Mouse (Mus musculus) bone marrow macrophage, adult 2 months (primary cell): ENCODE results near the gene Adora3. TPM values are rescaled to one million over a fixed set of nuclear protein-coding genes. Genes with fewer than 3 reads are reported as not detected.

Experiments used
- H3K27ac ChIP-seq: 2 replicates; pipeline ENCODE4 v1.5.1; 2012; ENCODE audit warnings: low read depth, low read length; ENCODE audit not compliant: insufficient read depth
- H3K4me1 ChIP-seq: 2 replicates; pipeline ENCODE4 v1.6.1; 2012; ENCODE audit warnings: low read length; ENCODE audit not compliant: control insufficient read depth, insufficient read depth
- H3K4me3 ChIP-seq: 2 replicates; pipeline ENCODE4 v1.5.1; 2012; ENCODE audit warnings: mild to moderate bottlenecking, low read length, moderate library complexity; ENCODE audit not compliant: insufficient read depth
- CTCF ChIP-seq: IDR thresholded peaks from 2 replicates; pipeline ENCODE4 v1.5.1; 2012; ENCODE audit warnings: low read depth, mild to moderate bottlenecking, low read length, moderate library complexity
- POLR2A ChIP-seq: IDR thresholded peaks from 2 replicates; pipeline ENCODE4 v1.6.1; 2012; ENCODE audit warnings: mild to moderate bottlenecking, low read depth, low read length, borderline replicate concordance
- polyA plus RNA-seq: library from polyadenylated mRNA; stranded (reverse); fragments of >200 nt; gene quantifications from 2 replicates; pipeline ENCODE4 v1.2.4, GENCODE M21; 2012; ENCODE audit not compliant: missing spikeins, insufficient read depth, insufficient read length

Adora3 gene
- polyA plus RNA-seq, 1 experiment: 2.7 TPM

DNA sequence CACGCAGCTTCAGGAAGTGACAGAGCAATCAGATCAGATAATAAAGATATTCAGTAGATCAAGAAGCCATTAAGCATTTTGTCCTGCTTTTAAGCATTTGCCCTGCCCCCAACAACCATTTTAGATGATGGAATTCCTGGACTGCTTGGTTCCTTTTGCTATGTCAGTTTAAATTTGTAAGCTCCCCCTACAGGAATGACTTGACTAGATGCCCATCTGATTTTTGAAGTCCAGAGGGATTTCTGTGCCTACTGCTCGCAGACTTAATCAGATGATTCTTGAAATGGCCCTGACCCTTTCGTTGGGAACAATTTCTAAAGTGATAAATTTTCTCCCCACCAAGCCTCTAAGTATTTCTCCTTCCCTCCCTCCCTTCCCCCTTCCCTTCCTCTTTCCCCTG, 1.9 kb downstream of the Adora3 start:
- Histone ChIP-seq H3K4me3 (no peak overlapping the region), H3K27ac (no peak overlapping the region), H3K4me1 (peaks cover 33% of the 10 kb centered on the region)
- TF ChIP-seq POLR2A (no peak), CTCF (no peak)

DNA sequence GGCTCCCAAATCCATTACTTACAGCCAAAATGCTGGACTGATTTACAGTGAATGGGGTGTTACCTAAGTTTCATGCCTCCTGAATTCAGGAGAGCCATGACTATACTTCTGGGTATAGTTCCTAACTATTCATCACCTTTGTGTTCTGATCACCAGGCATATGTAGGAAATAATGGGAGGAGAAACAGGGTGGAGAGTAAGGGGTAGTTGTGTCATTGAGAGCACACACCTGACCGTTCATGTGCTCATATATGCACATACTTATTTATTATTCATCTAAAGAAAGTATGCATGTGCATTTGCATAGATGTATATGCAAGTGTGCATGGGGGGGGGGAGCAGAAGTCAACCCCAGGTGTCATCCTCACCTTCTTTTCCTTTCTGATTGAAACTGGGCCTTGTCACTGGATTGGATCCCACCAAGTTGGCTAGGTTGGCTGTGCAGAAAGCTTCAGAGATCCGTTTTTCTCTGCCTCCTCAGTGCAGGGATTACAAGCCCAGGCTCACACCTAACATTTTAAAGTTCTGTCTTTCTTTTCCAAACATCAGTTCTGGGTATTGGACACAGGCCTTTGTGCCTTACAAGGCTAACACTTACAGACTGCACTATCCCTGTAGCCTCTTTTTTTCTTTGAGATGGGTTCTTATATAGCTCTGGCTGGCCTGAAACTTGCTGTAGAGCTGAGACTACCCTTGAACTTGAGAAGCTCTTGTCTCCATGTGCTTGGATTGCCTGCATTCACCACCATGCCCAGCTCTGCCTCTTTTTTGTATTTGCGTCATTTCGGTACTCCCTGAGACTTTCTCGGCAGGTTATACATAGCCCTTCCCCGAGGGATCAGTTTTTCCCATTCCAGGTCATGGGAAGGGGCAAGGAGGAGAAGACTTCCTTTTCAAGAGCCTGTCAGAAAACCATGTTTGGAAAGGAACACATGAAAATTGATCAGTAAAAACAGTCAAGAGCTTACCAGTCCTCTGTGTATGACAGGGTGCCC, 3.1 kb downstream of the Adora3 start:
- TF ChIP-seq POLR2A: no peak
- TF ChIP-seq CTCF: no peak
- H3K4me1 ChIP-seq: peaks cover 35% of the 10 kb centered on the region
- H3K27ac ChIP-seq: no peak overlapping the region

DNA sequence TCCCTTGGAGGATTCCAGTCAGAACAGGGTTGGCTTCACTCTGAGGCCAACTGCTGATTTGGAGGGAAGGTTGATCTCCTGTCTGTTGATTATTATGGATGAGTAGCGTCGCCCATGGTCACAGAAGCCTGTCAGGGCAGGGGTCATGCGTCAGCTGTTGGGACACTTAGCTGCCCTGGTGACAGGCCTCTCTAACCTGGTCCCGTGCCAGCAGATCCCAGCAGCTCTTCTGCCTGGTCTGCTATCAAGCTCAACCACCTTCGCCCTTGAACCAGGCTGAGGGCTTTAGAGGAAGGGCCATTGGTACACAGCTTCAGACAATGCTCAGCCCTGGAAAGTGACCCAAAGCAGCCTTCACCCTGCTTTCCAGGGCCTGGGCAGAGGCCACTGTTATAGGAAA, 5.4 kb downstream of the Adora3 start:
- no peak overlapping the region for H3K4me3 ChIP-seq

More for the DNA sequence above, 3.1 kb downstream of the Adora3 start:
- no peak overlapping the region for H3K4me3 ChIP-seq

DNA sequence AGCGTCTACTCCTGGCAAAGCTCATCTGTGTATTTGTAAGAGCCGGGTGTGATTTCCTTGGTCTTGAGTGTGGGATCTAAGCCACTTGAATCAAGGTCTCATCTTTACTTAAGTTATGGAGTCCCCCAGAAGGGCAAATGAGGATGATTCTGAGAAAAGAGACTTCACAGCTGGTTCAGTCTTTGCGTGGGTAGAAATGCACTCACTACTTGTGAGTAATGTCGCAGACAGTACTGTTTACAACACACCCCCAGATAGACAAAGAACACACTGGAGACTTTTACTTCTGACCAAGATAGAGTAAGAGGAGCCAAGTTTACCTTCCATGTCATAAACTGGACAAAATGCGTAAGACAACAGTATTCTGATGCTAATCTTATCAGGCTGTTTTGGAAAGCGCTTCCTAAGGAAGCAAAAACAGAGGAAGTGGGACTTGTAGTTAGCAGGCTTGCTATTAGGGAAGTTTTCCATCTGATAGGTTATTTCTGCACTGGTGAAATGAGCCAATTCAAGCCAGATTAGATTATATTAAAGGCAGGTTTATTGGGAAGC, 6.7 kb downstream of the Adora3 start:
- H3K4me3 ChIP-seq: no peak overlapping the region
- peak overlapping the region; percentile 91 for H3K27ac ChIP-seq
- peaks cover 45% of the 10 kb centered on the region for H3K4me1 ChIP-seq
- TF ChIP-seq CTCF (no peak), POLR2A (no peak)

More for the DNA sequence above, 5.4 kb downstream of the Adora3 start:
- TF ChIP-seq POLR2A (no peak), CTCF (no peak)
- H3K4me1 ChIP-seq: peaks cover 49% of the 10 kb centered on the region
- H3K27ac ChIP-seq: no peak overlapping the region

DNA sequence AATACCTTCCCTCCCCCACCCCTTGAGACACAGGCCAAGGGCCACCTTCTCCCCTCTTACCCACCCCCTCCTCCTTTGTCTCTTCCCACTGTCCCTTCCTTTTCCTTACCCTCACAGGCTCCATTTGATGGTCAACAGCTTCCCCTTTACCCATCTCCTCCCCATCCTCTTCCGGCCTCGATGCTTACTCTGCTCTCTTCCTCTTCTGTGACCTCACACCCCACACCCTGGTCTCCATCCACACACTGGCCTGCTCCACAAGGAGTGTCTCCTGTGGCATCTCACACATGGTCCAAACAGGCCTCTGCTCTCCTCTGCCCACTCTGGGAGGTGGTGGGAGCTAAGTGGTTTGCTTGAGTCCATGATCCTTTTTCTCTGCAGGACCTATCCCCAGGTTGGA, 7.3 kb downstream of the Adora3 start:
- Histone ChIP-seq H3K4me3 (no peak overlapping the region), H3K4me1 (peaks cover 40% of the 10 kb centered on the region), H3K27ac (peak overlapping the region; percentile 91)
- TF ChIP-seq POLR2A: no peak
- TF ChIP-seq CTCF: no peak

DNA sequence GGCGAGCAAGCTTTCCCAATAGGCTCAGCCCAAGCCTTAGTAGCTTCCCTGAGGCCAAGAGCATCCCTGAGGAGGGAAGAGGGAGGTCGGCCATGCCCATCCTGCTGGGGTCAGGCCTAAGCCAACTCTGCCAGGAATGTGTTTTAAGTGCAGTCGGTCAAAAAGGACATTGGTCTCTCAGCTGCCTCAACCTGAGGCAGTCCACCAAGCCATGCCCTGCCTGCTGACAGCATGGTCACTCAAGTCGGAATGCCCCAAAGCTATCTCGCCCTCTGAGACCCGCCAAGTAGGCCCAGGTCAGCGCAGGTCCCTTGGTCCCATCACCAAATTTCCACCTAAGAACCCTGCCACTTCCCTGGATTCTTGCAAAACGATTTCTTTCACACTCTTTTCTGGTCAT, 8.1 kb downstream of the Adora3 start:
- Histone ChIP-seq H3K4me1 (peaks cover 40% of the 10 kb centered on the region), H3K27ac (no peak overlapping the region), H3K4me3 (no peak overlapping the region)
- no peak for TF ChIP-seq CTCF
- no peak for TF ChIP-seq POLR2A

DNA sequence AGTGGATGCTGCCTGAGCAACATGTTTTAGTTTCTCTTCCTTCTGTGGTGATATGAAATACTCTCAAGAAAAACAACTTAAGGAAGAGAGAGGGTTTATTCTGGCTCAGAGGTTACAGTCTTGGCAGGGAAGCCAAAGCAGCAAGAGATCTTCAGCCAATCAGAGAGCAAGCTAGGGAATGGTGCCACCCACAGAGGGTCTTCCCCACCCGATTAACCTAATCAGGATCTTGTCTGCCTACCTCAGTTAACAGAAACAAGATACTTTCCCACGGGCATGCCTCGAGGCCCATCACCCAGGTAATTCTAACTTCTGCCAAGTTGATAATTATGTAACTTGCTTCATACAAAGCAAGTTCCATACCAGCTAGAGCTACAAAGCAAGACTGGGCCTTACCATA, 9.8 kb downstream of the Adora3 start:
- Histone ChIP-seq H3K27ac (no peak overlapping the region), H3K4me1 (peaks cover 39% of the 10 kb centered on the region), H3K4me3 (no peak overlapping the region)
- TF ChIP-seq POLR2A: no peak
- no peak for TF ChIP-seq CTCF

DNA sequence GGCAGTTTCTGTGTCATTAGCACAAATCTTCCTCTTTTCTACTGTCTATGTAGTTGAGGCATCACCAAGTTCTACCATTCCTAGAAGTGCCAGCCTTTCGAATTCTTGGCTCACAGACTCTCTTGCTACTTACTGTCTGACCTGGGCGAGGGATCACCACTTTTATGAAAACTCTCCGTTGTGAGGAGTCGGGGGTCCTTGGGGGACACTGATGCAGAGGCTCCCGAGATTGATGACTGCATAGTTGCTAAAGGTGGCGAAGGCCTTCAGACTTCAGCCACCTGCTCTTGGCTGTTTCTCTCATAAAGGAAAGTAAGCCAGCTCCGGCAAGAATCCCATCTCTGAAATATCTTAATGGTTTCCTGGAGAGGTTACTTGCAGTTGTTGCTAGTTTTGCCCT, 11.4 kb downstream of the Adora3 start:
- H3K4me1 ChIP-seq: peaks cover 29% of the 10 kb centered on the region
- H3K27ac ChIP-seq: no peak overlapping the region
- H3K4me3 ChIP-seq: no peak overlapping the region
- TF ChIP-seq CTCF: no peak

DNA sequence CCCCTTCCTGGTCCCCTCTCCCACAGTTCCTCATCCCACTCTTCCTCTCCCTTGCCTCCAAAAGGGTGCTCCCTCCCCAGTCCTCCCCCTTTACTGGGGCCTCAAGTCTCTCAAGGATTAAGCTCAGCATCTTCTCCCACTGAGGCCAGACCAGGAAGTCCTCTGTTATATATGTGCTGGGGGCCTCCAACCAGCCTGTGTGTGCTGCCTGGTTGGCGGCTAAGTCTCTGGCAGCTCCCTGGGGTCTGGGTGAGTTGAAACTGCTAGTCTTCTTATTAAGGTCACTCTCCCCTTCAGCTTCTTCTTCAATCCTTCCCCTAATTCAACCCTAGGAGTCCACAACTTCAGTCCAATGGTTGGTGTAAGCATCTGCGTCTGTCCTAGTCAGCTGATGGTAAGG, 12.5 kb downstream of the Adora3 start:
- H3K4me3 ChIP-seq: no peak overlapping the region
- no peak overlapping the region for H3K27ac ChIP-seq
- peaks cover 21% of the 10 kb centered on the region for H3K4me1 ChIP-seq
- TF ChIP-seq POLR2A: no peak
- no peak for TF ChIP-seq CTCF

DNA sequence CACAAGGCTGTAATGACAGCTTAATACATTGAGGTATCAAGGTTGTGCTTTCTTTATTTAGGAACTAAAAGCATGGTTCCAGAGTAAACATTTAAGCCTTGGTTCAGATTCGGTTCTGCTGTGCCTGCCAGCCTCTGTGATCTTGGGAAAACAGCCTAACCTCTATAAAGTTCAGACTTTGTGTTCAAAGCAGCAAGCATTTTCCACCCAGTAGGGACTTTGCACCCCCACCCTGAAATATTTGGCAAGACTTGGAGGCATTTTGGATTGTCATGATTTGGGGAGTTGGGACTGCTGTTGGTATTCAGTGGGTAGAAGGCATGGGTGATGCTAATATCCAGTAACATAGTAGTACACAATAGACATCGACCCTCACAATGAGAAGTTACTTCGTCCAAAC, 18.3 kb downstream of the Adora3 start:
- no peak overlapping the region for H3K27ac ChIP-seq
- no peak overlapping the region for H3K4me3 ChIP-seq
- TF ChIP-seq POLR2A (no peak), CTCF (no peak)
- H3K4me1 ChIP-seq: peaks cover 32% of the 10 kb centered on the region
